Mouse (Mus musculus): ENCODE results near the gene Gm10382.
"Not testable (repeated sequence)": the region's sequence is repeated elsewhere in the genome, so short reads cannot be mapped to it uniquely, and the experiment has no call there.

Gene Gm10382

GRCm38 (mm10) chr5:125370950-125371693 lies 18.0 kb upstream of the Gm10382 start:
- in situ Hi-C loops (cut with MboI), result no loop called here

- in situ Hi-C loops (cut with MboI), result no loop called here
Observed at GRCm38 (mm10) chr5:125372027-125372426, 17.1 kb upstream of the Gm10382 start.

DNA sequence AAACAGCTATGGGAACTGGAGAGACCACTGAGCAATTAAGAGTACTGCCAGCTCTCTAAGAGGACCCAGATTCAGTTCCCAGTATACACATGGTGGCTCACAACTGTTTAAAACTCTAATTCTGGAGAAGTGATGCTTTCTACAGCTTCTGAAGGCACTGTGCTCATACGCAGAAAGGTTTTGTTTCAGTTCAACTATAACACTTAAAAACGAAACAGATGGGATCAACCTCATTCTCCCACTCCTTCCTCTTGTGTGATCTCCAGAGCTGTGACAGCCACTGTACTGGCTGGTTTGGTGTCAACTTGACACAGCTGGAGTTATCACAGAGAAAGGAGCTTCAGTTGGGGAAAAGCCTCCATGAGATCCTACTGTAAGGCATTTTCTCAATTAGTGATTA lies 13.3 kb upstream of the Gm10382 start:
- in situ Hi-C loops (cut with MboI), result no loop called here

GRCm38 (mm10) chr5:125377214-125377613 lies 11.9 kb upstream of the Gm10382 start:
- in situ Hi-C loops (cut with MboI), result no loop called here

GRCm38 (mm10) chr5:125378919-125379318 lies 10.2 kb upstream of the Gm10382 start:
- in situ Hi-C loops (cut with MboI), result no loop called here

GRCm38 (mm10) chr5:125381954-125382672 lies 7.0 kb upstream of the Gm10382 start:
- in situ Hi-C loops (cut with MboI), result no loop called here

- in situ Hi-C loops (cut with MboI), result no loop called here
Observed at GRCm38 (mm10) chr5:125382673-125383558, 6.2 kb upstream of the Gm10382 start.

DNA sequence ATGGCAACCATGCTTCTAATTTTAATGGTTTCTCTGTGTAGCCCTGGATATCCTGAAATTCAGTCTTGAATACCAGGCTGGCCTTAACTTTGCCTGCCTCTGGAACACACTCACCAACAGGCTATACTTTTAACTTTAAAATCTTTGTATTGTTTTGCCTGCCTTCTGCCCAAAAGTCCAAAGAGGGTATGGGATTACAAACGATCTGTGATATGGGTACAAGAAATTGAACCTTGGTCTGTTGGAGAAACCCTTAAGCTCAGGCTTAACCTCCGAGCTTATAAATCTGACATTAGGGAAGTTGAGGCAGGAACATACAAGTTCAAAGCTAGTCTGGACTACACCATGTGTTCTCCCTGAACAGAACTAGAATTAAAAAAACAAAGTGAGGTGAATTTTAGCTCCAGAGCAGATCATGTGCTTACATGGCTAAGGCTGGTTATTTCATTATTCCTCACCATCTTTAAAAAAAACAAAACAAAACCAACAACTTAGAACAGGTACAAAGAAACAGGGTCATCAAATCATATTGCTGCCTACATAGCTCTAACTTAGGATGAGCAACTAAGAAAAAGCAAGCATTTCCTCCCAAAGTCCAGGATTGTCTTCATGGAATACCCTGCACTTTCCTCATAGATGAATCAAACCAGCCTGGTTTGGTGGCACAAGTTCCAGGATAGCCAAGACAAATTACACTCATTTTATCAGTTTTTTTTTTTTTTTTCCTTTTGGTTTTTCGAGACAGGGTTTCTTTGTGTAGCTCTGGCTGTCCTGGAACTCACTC lies 5.3 kb upstream of the Gm10382 start:
- in situ Hi-C loops (cut with MboI), result no loop called here

DNA sequence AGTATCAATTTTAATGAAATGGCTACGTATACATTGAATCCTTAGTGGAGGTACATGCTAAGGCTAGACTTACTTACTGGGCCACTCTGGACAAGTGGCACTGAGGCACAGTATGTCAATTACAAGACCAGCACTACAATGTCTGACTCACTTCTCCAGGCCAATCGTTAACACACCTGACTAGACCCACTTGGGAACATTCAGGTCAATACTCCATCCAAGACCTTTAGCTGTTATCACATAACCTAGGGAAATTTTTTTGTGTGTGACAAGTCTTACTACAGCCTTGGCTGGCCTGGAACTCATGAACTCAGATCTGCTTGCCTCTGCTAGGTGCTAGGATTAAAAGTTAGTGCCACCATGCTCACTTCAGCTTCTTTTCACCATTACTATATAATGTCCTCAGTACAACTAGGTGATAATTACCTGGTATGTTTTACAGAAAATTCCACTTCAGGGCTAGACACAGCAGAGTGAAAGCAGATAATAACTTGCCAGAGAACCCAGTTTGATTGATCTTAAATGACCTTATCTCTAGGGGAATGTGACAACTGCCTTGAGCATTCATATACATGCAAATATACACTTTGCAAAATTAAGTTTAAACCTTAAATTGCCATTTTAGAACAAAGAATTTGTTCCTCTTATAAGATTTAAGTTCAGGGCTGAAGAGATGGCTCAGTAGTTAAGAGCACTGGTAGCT lies 4.5 kb upstream of the Gm10382 start:
- in situ Hi-C loops (cut with MboI), result no loop called here

DNA sequence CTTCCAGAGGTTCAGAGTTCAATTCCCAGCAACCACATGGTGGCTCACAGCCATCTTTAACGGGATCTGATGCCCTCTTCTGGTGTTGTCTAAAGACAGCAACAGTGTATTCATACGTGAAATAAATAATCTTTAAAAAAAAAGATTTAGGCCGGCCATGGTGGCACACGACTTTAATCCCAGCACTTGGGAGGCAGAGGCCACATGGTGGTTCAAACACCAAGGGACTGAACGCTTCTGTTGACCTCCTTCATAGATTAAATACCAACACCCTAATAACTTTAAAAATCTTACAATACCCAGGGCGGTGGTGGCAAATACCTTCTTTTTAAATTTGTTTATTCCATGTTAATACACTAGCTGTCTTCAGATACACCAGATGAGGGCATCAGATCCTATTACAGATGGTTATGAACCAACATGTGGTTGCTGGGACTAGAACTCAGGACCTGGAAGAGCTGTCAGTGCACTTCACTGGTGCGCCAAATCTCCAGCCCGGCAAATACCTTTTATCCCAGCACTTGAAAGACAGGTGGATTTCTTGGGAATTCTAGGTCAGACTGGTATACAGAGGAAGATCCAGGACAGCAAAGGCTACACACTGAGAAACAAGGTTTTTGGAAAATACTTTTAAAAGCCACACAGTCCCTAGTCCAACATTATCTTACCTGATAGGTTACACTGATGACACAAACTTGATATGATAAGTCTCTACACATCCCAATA lies 3.7 kb upstream of the Gm10382 start:
- in situ Hi-C loops (cut with MboI), result no loop called here

- in situ Hi-C loops (cut with MboI), result not testable (repeated sequence)
Observed at GRCm38 (mm10) chr5:125387295-125387694, 1.8 kb upstream of the Gm10382 start.

DNA sequence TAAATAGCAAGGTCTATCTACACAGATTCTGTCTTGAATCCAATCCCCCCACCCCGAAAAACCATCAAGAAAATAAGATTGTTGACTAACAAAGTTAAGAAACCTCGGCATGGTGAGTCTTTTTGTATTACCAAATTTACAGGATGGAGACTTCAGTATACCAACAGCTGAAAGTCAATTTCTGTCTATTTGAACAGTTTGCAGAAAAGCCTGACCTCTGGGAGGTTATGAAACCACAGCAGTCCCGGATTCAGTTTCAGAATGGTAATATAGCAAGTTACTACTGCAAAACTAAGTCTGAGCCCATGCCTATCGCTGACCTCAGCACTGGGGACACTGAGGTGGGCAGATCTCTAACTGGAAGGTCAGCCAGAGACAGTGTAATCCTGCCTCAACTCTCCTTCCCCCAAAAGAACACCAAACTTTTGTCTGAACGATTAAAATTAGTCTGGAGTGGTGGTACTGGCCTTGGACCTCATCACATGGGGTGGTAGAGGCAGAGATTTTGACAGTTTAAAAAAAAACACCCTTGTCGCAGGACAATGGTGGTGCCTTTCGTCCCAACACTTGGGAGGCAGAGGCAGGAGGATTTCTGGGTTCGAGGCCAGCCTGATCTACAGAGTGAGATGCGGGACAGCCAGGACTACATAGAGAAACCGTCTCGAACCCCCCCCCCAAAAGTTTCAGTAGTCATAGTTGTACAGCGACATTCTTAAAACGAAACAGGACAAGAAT lies 597 bp upstream of the Gm10382 start:
- in situ Hi-C loops (cut with MboI), result no loop called here

DNA sequence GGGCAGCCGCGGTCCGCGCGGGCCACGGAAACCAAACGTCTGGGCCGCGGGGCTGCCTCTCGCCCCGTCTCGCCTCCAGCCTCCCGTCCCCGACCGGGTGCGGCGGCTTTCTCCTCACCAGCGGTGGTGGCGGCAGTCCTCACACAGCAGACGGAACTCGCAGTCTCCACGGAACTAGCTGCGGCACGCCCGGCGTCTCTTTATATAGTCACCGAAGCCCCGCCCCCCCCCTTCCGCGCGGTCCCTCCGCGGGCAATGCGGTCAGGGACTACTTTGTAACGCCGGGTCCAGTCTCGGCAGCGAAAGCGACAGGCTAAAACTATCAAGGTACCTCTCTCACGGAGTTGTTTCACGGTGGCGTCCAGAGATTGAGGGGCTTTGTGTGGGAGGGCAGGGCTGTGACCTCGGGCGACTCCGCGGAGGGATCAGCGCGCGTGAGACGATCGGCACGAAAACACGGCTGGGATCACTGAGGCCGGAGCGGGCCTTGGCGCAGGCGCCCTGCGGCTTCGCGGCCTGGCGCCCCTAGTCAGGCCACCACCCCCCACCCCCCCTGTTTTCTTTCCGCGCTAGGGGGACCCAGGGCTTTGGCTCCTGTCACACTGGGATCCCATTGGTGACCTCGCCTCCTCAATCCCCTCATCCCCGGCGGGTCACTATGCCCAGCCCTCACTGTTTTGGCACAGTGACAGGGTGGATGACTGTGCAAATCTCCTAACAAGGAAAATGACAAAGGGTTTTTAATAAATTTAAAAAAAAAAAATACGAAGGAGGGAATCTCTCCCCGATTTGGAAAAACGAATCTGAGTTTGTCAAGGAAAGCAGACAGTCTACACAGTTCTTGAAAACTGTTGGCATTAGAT lies 688 bp downstream of the Gm10382 start, which contains the start of gene Ubc:
Gene Ubc (minus strand): TSS at position 624 of the 863 bp plus-strand sequence.
- in situ Hi-C loops (cut with MboI), result no loop called here

DNA sequence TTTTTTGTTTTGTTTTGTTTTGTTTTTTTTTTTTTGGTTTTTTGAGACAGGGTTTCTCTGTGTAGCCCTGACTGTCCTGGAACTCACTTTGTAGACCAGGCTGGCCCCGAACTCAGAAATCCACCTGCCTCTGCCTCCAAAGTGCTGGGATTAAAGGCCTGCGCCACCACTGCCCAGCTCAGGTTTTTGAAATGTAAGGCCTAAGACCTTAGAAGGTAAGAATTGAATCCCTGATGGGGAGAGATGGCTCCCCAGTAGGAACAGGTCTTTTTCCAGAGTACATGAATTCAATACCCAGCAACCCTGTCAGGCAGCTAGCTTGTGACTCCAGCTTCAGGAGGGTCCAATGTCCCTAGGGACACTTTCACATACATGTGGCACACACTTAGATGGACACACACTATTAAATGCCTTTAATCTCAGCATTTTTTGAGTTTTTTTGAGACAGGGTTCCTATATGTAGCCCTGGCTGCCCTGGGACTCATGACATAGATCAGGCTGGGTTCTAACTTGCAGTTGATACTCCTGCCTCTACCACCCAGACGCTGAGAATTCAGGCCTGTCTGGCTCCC lies 1.9 kb downstream of the Gm10382 start:
- in situ Hi-C loops (cut with MboI), result no loop called here

- in situ Hi-C loops (cut with MboI), result no loop called here
Observed at GRCm38 (mm10) chr5:125391609-125392008, 2.5 kb downstream of the Gm10382 start.

- in situ Hi-C loops (cut with MboI), result not testable (repeated sequence)
Observed at GRCm38 (mm10) chr5:125392176-125392575, 3.1 kb downstream of the Gm10382 start.

DNA sequence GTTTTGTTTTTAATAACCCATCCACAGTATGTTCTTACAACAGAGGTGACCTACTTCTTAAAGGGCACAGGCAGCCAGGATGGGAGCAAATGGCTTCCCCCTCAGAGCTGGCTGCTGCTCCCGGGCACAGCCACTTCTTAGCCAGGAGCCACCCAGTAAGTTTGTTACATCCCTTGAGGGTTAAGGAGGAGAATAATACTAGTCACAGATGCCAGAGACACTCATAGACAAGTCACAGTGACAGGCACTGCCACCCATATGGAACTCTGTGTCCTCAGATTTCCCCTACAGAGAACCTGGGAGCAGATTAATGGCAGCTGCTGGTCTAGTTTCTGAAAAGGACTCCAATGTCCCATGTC lies 3.5 kb downstream of the Gm10382 start:
- in situ Hi-C loops (cut with MboI), result no loop called here

DNA sequence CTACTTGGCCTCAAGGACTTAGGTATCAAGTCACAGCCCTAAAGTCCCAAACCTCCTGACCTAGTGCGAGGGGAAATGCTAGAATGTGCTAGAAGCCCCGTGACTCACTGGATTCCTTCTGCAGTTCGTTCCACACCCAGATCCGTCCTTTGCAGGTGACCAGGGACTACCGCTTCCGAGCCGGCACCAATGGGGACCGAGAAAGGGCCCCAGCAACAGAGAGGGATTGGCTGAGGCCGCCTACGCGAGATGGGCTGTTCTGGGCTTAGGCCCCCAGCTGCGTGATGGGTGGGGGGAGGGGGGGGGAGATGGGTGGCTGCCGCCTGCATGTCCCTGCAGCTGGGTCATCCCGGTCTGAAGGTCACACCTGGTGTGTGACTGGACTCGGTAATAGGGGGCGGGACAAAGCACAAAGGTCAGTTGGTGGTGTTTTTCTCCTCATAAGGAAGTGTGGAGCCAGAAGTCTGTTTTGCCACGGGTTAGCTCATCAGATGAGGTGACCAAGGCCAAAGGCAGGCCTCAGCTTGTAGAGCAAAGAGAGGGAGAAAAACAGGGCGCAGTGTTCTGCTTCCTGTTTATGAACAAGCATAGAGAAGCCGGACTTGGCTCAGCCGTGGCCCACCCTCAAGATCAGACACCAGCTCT lies 4.0 kb downstream of the Gm10382 start:
- in situ Hi-C loops (cut with MboI), result no loop called here

All from mature B cell (primary cell).